Mouse (Mus musculus) lung, postnatal 4 days (tissue): ENCODE measurements around the gene Igsf21.

Source experiments
- DNase-seq, 2 experiments: peaks; one replicate each; pipeline ENCODE4 v3.0.0; 2021

Gene Igsf21

DNA sequence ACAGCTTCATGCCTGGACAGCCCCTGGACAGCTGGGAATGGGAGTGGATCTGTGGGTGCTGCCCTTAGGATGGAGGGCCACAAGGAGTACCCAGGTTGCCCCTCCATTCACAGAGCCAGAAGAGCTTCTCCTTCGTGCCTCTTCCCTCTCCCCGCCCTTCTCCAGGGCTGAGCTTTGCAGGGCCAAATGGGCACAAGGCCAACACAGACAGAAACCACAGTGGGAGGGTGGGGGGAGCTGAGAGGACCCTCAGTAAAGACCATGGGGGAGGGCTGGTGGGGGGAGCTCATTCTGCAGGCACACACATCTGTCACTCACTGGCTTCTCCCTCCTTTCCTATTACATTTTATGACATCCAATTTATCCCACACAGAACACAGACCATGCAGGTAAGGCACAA is 151.7 kb downstream of the Igsf21 start:
- no peak for DNase-seq

DNA sequence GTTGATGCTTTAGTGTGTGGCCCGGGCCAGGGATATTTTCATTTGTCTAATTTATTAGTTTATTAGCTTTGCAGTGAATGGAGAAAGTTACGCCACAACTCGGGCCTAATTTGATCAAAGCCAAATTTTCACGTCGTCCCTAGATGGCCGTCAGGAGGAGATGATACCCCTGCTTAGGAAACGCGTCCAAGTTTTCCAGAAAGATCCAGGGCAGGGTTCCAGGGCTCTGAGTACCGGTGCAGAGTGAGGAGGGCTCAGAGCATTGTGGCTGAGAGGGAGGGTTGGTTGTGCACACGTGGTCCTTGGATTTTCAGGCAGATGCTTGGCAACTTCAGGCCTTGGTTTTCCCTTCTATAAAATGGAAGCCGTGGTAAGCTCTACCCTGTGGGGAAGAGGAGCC is 154.2 kb downstream of the Igsf21 start:
- DNase-seq: no peak

DNA sequence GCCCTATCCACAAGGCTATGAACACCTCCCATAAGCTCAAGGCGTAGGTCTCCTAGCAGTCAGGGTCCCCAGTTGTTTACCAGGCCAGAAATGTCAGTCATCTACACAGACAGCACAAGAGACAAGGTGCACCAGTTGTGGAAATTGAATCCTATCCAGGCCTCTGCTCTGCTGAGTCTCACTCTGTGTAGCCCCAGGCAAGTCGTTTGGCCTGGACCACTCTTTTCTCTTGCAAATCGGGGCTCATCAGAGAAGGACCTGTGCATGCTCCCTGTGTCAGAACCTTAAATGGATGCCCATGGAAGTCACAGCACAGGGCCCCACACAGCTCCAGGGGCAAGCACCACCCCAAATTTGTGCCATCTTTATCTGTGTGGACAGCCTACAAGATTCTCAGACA is 154.9 kb downstream of the Igsf21 start:
- no peak for DNase-seq

DNA sequence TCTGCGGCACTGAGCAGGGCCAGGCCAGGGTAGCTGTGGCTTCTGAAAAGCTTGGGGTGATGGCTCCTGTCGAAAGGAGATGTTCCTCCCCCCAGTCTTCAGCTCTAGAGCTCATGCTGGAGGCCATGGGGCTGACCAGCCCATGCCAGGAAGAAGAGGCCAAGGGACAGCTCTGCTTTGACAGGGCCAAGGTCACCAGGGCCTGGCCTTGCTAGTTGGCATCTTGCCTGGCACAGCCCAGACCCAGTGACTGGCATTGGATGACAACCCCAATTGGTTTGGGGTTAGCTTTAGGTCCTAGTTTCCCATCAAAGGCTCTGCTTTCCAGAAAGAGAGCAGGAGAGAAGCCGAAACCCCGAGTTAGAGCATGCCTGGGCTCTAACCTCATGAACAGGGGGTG is 156.9 kb downstream of the Igsf21 start:
- no peak for DNase-seq

DNA sequence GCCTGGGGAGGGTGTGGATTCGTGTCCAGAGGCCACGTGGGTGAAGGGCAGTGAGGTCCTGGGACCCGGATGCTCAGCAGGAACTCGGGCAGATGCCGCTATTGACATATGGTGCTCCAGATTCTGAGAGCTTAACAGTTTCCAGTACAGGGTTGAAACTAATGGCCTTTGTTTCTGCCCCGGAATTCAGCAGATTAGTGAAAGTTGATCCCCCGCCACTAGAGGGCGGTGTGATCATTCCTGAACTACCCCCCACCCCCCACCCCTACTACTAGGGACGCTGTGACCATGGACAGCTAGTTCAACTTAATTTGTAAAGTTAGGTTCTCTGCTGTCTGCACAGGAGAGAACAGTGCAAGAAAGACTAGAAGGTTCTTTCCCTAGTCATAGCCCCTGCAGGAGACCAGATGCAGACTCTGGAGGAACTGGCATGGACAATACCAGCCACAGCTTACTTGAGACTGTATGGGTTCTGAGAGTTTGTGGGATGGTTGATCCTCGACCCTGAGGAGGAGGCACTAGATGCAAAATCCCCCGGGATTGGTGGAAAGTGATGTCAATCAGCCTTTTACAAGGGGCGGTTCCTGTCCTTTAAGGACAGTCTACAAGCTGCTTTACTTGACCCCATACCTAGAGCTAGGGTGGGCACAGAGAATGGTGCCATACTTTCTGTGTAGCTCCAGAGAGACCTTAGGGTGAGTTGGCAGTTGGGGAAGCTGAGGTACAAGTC is 157.7 kb downstream of the Igsf21 start:
- no peak for DNase-seq

DNA sequence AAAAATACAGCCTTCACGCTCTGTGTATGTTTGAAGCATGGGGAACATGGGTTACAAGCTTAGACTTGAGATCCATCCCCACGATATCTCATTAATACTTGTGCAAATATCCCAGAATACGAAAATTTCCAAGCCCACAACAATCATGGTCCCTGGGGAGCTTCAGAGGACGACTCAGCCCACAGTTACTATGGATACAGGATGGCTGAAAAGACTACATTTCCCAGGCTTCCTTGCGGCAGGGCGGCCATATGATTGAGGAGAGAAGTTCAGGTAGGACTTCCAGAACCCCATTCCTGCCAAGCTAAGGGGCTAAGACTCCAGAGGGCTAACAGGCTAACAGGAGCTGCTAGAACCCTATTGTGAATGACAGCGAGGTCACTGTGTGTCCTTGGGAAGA is 160.4 kb downstream of the Igsf21 start:
- DNase-seq: no peak

DNA sequence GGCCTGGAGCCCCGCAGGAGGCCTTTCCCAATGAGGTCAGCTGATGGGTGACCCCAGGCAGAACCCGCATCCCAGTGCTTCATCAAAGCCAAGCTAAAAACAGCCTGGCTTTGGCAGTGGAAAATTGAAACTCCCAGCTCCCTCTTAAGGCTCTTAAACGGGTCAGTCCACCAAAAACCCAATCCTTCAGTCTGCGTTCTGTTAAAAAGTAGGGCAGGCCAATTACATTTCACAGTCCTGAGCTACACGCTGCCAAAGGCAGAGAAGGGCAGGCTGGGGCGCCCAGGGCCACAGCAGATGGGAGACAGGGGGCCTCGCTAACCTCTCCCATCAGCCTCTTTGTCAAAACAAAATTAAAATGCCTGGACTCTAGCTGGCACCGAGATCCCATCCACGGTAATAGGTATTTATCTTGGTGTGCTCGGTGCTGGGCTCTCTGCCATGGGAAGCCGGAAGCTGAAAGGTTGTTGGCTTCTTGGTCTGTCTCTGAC is 162.0 kb downstream of the Igsf21 start:
- no peak for DNase-seq

DNA sequence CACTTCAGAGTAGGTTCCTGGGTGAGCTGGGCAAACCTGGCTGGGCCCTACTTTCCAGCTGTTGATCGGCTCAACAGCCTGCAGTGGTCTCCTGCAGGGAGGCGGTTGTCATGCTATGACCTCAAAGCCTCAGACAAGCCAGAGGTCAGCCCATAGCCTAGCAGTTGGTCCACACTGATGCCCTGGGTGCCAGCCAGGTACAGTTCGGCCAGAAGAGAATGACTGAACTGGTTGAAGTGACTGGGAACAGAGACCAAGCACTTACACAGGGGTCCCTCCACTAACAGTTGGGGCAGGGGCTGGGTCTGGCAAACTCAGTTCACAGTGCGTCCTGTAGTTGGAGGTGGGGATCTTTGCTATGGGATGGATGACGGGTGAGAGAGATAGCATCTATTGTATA is 162.5 kb downstream of the Igsf21 start:
- no peak for DNase-seq

DNA sequence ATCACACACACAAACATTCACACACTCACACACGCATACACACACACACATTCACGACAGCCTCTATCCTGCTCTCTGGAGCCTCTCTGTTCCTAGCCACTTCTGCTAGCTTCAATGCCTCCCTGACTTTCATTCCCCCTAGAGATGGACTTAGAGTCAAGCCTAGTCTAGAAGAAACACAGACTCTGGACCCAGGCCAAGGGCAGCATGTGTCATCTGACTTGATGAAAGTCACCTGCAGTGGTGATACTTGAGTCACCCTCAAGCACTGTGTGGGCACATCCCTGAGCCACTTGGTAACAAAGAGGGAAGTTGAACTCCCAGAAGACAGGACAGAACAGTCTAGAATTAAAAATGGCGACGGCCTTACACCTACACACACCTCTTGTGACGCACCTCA is 168.2 kb downstream of the Igsf21 start:
- DNase-seq: no peak

DNA sequence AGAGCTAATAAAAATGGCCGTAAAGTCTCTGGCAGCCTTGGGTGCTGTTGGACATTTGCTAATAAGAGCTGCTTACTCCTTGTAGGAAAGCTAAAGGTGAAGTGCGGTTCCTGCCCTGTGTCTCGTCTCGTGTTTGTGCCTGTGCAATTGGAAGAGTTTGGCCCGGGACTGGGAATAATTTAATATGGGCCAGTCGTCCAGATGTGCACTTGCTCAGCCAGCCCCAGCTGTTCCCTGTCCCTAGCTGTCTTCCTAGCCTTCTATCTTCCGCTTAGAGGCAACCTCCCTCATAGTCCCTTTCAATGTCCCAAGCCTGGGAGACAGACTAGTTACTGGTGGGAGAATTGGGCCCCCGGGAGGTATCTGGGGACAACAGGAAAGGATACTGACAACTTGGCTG is 169.0 kb downstream of the Igsf21 start:
- DNase-seq: peak in 1 of 2 experiments; percentile 43

DNA sequence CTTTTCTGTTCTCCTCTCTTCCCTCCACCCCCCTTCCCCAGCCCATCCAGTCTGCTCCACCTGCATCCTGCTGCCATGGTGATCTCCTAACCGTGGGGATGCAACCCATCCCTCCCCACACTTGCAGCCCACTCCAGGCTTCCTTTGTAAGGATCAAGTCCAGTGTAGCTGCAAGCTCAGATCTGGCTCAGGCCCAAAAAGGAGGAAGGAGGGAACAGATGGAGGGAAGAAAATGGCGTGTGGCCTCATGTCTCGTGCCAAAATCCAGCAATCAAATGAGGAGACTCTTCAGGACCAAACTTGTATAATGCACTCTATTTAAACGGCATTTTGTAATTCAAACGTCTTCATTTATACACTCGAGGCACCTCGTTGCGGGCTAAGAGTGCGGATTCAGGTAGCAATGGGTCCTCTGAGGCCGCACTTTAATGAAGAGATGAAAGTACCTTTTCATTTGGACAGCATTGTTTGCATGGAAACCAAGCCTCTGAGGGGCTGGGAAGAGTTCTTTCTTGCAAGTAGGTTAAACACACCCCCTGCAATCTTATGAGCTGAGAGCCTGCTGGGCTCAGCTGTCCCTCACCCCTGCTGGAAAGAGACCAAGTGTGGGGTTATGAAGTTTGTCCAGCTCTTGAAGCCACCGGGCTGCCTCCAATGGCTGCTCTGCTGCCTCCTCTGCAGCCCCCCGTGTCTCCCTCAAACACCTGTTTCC is 169.6 kb downstream of the Igsf21 start:
- peak; percentile 23 to 70 for DNase-seq

DNA sequence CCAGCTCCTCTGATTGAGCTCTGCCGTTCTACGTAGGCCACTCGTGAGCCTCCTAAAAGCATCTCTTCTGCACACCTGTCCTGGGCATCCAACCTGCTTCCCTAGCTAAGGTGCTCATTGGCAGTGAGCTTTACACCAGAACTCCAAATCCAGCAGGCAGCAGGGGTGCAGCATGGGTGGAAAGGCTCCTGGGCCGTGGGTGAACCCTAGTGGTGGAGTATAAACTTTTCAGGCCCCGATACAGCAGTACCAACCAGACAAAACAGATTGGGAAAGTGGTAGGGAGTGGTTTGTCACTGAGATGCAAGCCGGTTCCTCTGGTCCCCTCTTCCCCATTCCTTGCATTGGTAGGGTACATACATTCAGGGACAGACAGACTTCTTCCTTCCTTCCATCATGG is 170.2 kb downstream of the Igsf21 start:
- no peak for DNase-seq

DNA sequence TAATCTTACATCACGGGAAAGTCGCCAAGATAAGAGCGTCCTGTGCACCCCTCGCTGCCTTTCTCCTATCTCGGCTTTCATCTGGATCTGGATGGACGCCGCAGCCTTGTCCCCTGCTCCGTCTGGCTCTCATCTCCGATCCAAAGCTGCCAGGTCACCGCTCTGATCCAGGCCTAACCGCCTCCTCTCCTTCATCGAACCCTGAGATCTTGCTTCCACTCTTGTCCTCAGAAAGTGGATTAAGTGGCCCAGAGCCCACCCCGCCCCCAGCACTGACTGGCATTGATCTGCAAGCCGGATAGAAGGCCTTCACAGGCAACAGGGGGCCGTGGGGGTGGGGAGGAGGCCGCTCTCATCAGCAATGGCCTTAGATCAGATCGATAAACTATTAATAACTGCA is 175.5 kb downstream of the Igsf21 start:
- no peak for DNase-seq

DNA sequence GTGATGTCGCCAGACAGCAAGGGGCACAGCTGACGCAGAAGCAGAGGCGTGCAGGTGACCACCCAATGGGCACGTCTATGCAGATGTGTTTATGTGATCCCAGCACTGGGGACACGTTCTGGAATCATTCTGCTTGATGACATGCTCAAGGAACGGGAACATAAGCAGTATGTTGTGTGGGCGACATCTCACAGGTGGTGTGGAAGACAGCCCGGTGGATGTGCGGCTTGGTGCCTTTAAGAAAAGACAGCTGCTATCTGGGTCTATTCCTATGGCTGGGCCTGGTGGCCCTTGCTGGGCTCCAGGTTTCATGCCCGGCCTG is 176.3 kb downstream of the Igsf21 start:
- peak in 1 of 2 experiments; percentile 44 for DNase-seq

DNA sequence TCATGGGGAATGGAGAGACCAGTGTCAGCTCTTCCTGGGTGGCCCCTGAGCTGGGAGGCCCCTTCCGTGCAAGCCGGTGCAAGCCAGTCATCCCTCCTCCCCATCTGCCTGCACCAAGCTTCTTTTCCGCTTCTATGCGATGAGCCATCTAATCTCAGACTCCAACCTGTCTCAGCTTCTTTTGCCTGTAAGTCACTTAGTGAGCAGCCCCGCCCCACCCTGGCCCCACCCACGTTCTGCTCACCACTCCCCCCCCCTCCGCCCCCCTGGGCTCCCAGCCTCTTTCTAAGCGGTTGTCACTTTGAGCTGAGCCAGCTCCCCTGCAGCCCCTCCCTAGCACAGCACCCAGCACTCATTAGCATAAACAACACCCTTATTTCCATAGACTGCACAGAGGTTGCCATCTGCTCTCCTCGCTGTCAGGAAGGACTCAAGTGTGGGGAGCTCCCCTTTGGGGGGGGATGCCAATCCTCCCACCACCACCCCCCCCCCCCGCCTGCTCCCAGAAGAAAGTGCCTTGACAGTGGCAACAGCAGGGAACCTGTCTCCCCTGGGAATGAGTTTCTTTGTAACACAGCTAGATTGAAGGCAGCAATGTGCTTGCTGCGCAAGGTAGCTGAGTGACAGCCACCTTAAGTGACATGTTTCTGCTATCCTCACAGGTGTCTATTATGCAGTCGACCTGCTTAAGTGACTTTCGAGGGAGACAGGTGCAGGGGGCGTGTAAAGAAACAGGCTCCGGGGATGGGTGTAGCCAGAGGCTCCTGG is 176.8 kb downstream of the Igsf21 start:
- no peak for DNase-seq

DNA sequence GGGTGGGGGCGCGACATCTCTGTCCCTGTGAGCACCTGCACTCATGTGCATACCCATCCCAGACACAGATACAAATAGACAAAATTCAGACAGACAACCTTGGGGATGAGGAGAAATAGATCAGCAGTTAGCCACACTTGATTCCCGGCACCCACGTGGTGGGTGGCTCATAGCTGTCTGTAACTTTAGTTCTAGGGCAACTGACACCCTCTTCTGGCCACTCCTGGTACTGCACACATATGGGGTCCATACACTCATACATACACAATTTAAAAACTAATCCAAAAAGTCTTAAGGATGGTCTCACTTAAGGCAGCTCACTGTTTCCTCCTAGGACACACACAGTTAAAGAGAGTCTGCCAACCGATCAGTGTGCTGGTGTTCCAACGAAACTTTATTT is 178.1 kb downstream of the Igsf21 start:
- no peak for DNase-seq

DNA sequence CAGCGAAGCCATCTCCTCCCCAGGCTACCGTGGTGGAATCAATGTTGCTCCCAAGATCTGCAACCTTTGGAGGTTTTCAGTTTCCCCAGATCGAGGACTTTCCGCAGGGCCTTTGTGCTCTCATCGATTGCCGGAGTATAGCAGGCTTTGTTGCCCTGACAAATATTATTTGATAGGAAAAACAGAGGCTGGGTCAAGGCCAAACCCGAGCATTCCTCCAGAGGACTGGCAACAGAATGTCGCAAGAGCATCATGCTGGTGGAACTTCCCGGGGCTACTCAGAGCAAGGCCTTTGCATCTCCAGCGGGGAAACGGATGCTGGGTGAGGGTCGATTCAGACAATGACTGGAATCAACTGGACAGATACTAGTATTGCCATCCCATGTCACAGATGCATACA is 180.6 kb downstream of the Igsf21 start:
- no peak for DNase-seq

DNA sequence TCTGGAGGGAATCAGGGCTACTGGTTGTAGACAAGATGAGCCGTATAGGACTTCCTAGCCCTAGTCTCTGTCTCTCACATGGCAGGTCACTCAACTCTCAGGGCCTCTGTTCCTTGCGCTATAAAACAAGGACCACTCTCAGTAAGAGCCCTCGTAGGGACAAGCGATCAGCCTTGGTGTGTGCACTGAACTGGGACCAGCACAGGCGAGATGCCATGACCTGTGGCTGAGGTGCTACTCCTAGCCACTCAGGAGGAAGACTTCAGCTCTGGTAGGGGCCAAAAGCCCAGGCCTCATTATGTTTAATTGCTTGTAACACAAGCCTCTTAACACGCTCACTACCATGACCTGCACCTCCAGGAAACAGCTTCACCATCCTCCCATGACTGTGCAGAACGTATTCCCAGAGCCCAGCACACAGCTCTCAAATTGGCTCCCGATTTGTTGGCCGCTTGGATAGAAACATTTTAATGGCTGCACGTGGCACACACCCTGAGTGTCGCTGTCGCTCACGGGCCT is 183.4 kb downstream of the Igsf21 start:
- no peak for DNase-seq

DNA sequence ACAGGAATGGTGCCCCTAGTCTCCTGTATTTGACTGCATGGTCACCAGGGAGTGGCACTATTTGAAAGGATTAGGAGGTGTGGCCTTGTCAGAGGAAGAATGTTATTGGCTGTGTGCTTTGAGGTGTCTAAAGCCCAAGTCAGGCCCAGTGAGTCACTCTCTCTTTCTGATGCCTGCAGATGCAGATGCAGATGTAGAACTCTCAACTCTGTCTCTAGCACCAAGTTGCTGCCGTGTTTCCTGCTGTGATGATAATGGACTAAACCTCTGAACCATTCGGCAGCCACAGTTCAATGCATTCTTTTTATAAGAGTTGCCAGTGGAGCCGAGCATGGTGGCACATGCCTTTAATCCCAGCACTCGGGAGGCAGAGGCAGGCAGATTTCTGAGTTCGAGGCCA is 186.3 kb downstream of the Igsf21 start:
- no peak for DNase-seq

DNA sequence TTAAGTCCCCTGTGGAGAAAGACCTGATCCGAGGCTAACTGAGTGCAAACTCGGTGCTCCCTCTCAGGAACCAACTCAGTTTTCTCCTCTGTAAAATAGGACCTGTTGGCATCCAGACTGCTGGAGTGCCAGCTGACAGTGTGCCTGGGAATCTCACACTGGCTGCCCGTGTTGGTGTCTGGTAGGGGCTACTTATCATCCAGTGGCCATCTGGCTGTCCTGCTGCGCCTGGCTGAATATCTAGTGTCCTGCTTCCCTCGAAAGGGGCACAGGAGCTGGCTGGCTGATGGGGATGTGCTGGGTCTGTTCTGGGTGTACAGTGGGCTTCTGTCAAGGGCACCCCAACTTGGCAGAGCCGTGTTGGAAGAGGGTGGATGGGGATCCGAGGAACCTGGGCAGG is 193.5 kb downstream of the Igsf21 start:
- no peak for DNase-seq

DNA sequence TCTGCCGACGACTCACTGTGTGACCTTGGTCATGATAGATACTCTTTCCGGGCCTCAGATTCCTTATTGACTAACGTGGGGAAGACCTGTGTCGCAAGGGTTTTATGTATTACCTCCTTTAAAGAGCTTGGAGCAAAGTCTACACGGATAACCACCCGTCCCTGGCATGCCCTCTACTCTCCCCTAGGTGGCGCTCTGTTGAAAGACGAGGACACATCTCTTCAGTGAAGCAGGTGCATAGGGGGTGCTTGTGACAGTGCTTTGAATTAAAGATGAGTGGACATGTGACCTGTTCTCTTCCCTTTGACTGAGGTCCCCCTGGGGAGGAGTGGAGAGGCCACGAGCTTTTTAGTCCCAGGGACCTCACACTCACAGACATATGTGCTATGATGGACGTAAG is 194.0 kb downstream of the Igsf21 start:
- DNase-seq: no peak

DNA sequence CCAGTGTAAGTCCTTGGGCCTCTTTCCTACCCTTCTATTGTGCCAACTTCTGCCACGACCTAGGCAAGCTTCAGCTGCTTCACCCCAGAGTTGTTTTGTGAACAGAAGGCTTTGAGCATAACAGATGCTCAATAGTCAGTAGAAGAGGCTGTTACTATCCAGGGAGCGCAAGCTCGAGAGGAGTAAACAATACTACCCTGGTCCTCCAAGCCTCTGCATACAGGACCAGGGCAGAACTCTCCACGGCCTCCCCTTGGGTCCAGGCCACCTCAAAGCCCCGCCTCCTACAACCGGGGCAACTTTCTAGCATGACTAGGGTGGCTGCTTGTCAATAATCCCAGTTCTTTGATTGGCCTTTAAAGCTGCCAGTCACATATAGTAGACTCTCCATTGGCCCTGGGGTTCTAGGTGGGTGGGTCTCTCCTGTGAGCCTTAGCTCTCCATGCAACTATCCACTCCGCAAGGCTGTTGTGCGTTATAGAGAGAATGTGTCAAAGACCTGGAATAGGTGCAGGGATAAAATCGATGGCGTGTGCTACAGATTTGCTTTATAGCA is 198.7 kb downstream of the Igsf21 start:
- DNase-seq: no peak

DNA sequence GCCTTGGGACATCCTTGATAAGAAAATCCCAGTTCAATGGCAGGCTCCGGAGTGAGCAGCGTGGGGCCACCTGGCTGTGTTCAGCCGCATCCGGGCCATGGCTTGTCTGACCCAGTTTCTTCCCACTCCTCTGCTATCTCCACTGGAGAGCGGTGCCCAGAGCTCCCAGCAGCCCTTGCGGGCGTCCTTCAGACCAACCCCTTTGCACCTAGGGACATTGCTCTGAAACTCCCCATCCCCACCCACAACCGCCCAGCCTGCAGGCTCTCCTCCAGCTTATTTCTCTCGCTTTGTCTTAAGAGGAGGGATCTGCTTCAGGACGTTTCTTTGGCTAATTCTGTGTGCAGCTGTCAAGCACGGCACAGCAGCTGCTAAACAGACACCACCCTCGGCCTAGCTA is 202.6 kb downstream of the Igsf21 start:
- DNase-seq: no peak
